Mouse (Mus musculus): Measurements from ENCODE around the gene Rbm8a2. TPM values are rescaled to one million over a fixed set of nuclear protein-coding genes. Genes with fewer than 3 reads are reported as not detected.
"Not testable (repeated sequence)": the region's sequence is repeated elsewhere in the genome, so short reads cannot be mapped to it uniquely, and the experiment has no call there.

The Rbm8a2 gene
- polyA plus RNA-seq (2015; fragmentation: Nextera tagmentation; extraction: Ambion mirVana): 0.30 and 0.65 TPM in 2 replicates

DNA sequence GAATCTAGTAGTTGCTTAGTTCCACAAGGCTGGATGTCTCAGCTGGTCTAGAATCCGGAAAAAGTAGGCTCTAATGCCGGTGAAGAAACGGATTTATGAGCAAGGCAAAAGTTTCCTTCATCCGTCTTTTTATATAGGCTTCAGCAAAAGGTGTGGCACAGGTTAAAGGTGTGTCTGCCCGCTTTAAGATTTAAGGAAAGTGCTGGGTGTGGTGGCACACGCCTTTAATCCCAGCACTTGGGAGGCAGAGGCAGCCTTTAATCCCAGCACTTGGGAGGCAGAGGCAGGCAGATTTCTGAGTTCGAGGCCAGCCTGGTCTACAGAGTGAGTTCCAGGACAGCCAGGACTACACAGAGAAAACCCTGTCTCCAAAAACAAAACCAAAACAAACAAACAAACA, at the start of gene Rbm8a2:
TSS of gene Rbm8a2 (minus strand) at position 101 of the 400 bp plus-strand sequence.
- not testable (repeated sequence) for H3K9ac ChIP-seq; ATAC-seq (ENCODE audit: low read depth); H3K9me3 ChIP-seq (replicated peaks); H3K4me3 ChIP-seq (replicated peaks); H3K4me1 ChIP-seq (replicated peaks); DNase-seq; H3K27me3 ChIP-seq; H3K36me3 ChIP-seq; H3K4me2 ChIP-seq; H3K27ac ChIP-seq
- whole genome bisulfite sequencing (ENCODE audit: insufficient replicate concordance): 71% methylated on average over 7 of the region's 7 CpGs

DNA sequence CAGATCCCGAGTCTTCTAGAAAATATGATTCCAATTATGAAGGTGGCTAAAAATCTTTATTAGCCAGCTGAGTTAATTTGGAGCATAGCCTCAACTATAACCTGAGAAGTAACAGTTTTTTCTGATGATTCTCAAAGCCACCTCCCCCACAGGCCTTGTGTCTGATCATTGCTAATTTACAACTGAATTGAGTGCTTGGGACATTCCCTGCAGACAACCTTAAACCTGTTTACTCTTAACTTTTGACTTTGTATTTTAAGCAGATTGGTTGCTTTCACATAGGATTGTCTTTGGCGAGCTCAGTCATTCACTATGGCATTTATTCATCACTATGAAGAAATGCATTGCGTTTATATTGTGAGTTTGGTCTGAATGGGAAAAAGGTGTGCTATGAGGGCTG, 49.5 kb upstream of the Rbm8a2 start:
- Histone ChIP-seq H3K4me3 (replicated peaks) (no peak overlapping the region), H3K9ac (no peak overlapping the region), H3K36me3 (no peaks in the 10 kb centered on the region), H3K27ac (no peak overlapping the region), H3K9me3 (replicated peaks) (no peaks in the 10 kb centered on the region), H3K4me2 (no peak overlapping the region), H3K4me1 (replicated peaks) (no peaks in the 10 kb centered on the region), H3K27me3 (no peaks in the 10 kb centered on the region)
- no peak for ATAC-seq (ENCODE audit: low read depth)
- no peak for DNase-seq
- WGBS (ENCODE audit: insufficient replicate concordance): 48% methylated on average over 3 of the region's 3 CpGs

- Histone ChIP-seq H3K27me3 (no peaks in the 10 kb centered on the region), H3K9me3 (replicated peaks) (no peaks in the 10 kb centered on the region), H3K4me3 (replicated peaks) (no peak overlapping the region), H3K4me1 (replicated peaks) (no peaks in the 10 kb centered on the region), H3K36me3 (no peaks in the 10 kb centered on the region), H3K9ac (no peak overlapping the region), H3K27ac (no peak overlapping the region), H3K4me2 (no peak overlapping the region)
- WGBS (ENCODE audit: insufficient replicate concordance): 61% methylated on average over 1 of the region's 1 CpGs
- no peak for DNase-seq
- ATAC-seq (ENCODE audit: low read depth): no peak
These were observed 45.6 kb upstream of the Rbm8a2 start for GRCm38 (mm10) chr1:176024501-176024900.

- no peak for DNase-seq
- WGBS (ENCODE audit: insufficient replicate concordance): 70% methylated on average over 3 of the region's 3 CpGs
- H3K4me2 ChIP-seq: no peak overlapping the region
- no peak overlapping the region for H3K4me3 ChIP-seq (replicated peaks)
- ATAC-seq (ENCODE audit: low read depth): no peak
- no peak overlapping the region for H3K9ac ChIP-seq
- no peak overlapping the region for H3K27ac ChIP-seq
- H3K4me1 ChIP-seq (replicated peaks): no peaks in the 10 kb centered on the region
- no peaks in the 10 kb centered on the region for H3K9me3 ChIP-seq (replicated peaks)
- no peaks in the 10 kb centered on the region for H3K36me3 ChIP-seq
- H3K27me3 ChIP-seq: no peaks in the 10 kb centered on the region
These were observed 39.6 kb upstream of the Rbm8a2 start for GRCm38 (mm10) chr1:176018523-176018922.

DNA sequence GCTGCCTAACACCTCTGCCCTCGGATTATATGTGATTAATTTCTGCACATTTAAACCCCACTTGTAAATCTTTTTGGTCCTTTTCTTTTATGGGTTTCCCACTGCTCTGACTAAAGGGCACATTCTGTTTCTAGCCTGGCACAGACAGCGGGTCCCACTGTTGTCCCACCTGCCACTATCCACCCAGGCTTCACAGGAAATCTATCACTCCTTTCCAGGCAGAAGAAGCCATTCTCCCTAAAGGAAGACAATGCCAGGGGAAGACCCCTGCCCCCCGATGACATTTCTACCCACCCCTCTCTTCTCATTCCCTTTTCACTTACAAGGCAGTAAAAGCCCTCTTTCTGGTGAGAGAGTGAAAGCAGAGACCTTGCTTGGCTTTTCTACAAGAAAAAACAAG, 37.2 kb upstream of the Rbm8a2 start:
- Histone ChIP-seq H3K36me3 (no peaks in the 10 kb centered on the region), H3K27ac (no peak overlapping the region), H3K4me1 (replicated peaks) (no peaks in the 10 kb centered on the region), H3K27me3 (no peaks in the 10 kb centered on the region), H3K4me2 (no peak overlapping the region), H3K9me3 (replicated peaks) (no peaks in the 10 kb centered on the region), H3K4me3 (replicated peaks) (no peak overlapping the region), H3K9ac (no peak overlapping the region)
- ATAC-seq (ENCODE audit: low read depth): no peak
- DNase-seq: no peak
- 48% methylated on average over 3 of the region's 3 CpGs for WGBS (ENCODE audit: insufficient replicate concordance)

- Histone ChIP-seq H3K9me3 (replicated peaks) (no peaks in the 10 kb centered on the region), H3K36me3 (no peaks in the 10 kb centered on the region), H3K4me2 (no peak overlapping the region), H3K27ac (no peak overlapping the region), H3K9ac (no peak overlapping the region), H3K4me3 (replicated peaks) (no peak overlapping the region), H3K27me3 (no peaks in the 10 kb centered on the region), H3K4me1 (replicated peaks) (no peaks in the 10 kb centered on the region)
- ATAC-seq (ENCODE audit: low read depth) (no peak), DNase-seq (no peak)
- 41% methylated on average over 3 of the region's 3 CpGs for WGBS (ENCODE audit: insufficient replicate concordance)
These were observed 34.8 kb upstream of the Rbm8a2 start for GRCm38 (mm10) chr1:176013497-176014268.

- DNase-seq (no peak), ATAC-seq (ENCODE audit: low read depth) (no peak)
- Histone ChIP-seq H3K27me3 (no peaks in the 10 kb centered on the region), H3K36me3 (no peaks in the 10 kb centered on the region), H3K4me3 (replicated peaks) (no peak overlapping the region), H3K9ac (no peak overlapping the region), H3K27ac (no peak overlapping the region), H3K4me1 (replicated peaks) (no peaks in the 10 kb centered on the region), H3K4me2 (no peak overlapping the region), H3K9me3 (replicated peaks) (no peaks in the 10 kb centered on the region)
These were observed 32.6 kb upstream of the Rbm8a2 start for GRCm38 (mm10) chr1:176011535-176011934.

GRCm38 (mm10) chr1:176011072-176011471, 32.2 kb upstream of the Rbm8a2 start:
- Histone ChIP-seq H3K27me3 (no peaks in the 10 kb centered on the region), H3K36me3 (no peaks in the 10 kb centered on the region), H3K4me1 (replicated peaks) (no peaks in the 10 kb centered on the region), H3K9me3 (replicated peaks) (no peaks in the 10 kb centered on the region), H3K27ac (no peak overlapping the region), H3K4me3 (replicated peaks) (no peak overlapping the region), H3K9ac (no peak overlapping the region), H3K4me2 (no peak overlapping the region)
- ATAC-seq (ENCODE audit: low read depth): no peak
- DNase-seq: no peak

GRCm38 (mm10) chr1:176008411-176008810, 29.5 kb upstream of the Rbm8a2 start:
- H3K4me1 ChIP-seq (replicated peaks): no peaks in the 10 kb centered on the region
- H3K4me2 ChIP-seq: no peak overlapping the region
- no peak overlapping the region for H3K4me3 ChIP-seq (replicated peaks)
- WGBS (ENCODE audit: insufficient replicate concordance): 64% methylated on average over 2 of the region's 2 CpGs
- no peaks in the 10 kb centered on the region for H3K36me3 ChIP-seq
- H3K9me3 ChIP-seq (replicated peaks): no peaks in the 10 kb centered on the region
- ATAC-seq (ENCODE audit: low read depth): no peak
- H3K9ac ChIP-seq: no peak overlapping the region
- H3K27ac ChIP-seq: no peak overlapping the region
- DNase-seq: no peak
- H3K27me3 ChIP-seq: no peaks in the 10 kb centered on the region

- no peak overlapping the region for H3K4me3 ChIP-seq (replicated peaks)
- DNase-seq (no peak), ATAC-seq (ENCODE audit: low read depth) (no peak)
- H3K27ac ChIP-seq: no peak overlapping the region
- H3K9me3 ChIP-seq (replicated peaks): no peaks in the 10 kb centered on the region
- no peaks in the 10 kb centered on the region for H3K27me3 ChIP-seq
- no peak overlapping the region for H3K9ac ChIP-seq
- WGBS (ENCODE audit: insufficient replicate concordance): 66% methylated on average over 5 of the region's 5 CpGs
- no peaks in the 10 kb centered on the region for H3K4me1 ChIP-seq (replicated peaks)
- no peak overlapping the region for H3K4me2 ChIP-seq
- H3K36me3 ChIP-seq: no peaks in the 10 kb centered on the region
These were observed 21.7 kb upstream of the Rbm8a2 start for GRCm38 (mm10) chr1:176000599-176000998.

- Histone ChIP-seq H3K9me3 (replicated peaks) (no peaks in the 10 kb centered on the region), H3K4me2 (no peak overlapping the region), H3K9ac (no peak overlapping the region), H3K27me3 (no peaks in the 10 kb centered on the region), H3K4me1 (replicated peaks) (no peaks in the 10 kb centered on the region), H3K36me3 (no peaks in the 10 kb centered on the region), H3K27ac (no peak overlapping the region), H3K4me3 (replicated peaks) (no peak overlapping the region)
- DNase-seq (no peak), ATAC-seq (ENCODE audit: low read depth) (no peak)
- 60% methylated on average over 7 of the region's 7 CpGs for WGBS (ENCODE audit: insufficient replicate concordance)
These were observed 18.2 kb upstream of the Rbm8a2 start for GRCm38 (mm10) chr1:175997076-175997651.

DNA sequence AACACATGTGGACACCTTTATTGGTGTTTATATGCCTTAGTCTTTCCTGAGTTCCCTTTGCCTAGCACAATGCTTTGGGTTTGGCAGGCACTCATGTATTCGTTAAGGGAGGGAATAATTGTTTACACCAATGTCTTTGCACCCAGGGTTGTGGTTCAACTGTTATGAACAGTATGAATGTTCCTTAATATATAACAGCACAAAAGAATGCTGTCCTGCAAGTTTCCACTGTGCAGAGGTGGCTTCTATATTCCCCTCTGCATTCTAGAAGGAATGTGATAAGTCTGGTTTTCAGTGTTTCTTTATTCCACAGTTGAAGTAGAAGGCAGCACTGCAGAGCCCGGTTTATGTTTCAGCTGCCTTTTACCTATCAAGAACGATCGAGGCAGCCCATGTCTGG, 10.0 kb upstream of the Rbm8a2 start:
- no peak overlapping the region for H3K4me3 ChIP-seq (replicated peaks)
- H3K4me1 ChIP-seq (replicated peaks): no peaks in the 10 kb centered on the region
- 63% methylated on average over 4 of the region's 4 CpGs for WGBS (ENCODE audit: insufficient replicate concordance)
- no peak overlapping the region for H3K4me2 ChIP-seq
- no peak for ATAC-seq (ENCODE audit: low read depth)
- no peak overlapping the region for H3K9ac ChIP-seq
- no peaks in the 10 kb centered on the region for H3K36me3 ChIP-seq
- H3K27ac ChIP-seq: no peak overlapping the region
- H3K27me3 ChIP-seq: no peaks in the 10 kb centered on the region
- no peaks in the 10 kb centered on the region for H3K9me3 ChIP-seq (replicated peaks)
- DNase-seq: no peak
